Mouse (Mus musculus) NIH3T3 (cell line): ENCODE measurements at regions not wholly inside any gene's neighbourhood (a gene's known extent, or its start where the extent isn't known, plus 50 kb on each side); places are given as distances from the start of the nearest gene placed in this dataset.

Experiments
- DNase-seq: peaks from one replicate; pipeline ENCODE4 v3.0.0-alpha.2; 2012; ENCODE audit warnings: low read depth

DNA sequence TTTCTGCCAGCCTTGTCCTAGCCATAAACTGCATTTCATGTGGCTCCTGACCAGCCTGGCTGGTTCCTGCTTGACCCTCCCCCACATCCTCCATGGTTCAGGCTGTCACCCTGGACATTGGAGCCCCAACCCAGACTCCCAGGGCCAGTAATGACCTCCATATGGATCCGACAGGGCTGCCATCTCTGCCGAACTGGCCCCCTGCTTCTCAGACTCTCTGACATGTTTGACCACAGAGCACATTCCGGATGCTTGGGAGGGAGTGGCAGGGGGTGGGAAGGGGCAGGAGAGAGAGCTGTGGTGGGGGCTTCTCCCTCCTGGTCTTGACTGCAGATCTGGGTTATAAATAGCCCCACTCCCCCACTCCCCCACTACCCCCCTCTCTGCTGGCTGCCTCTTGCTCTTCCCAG lies 59.0 kb upstream of the Actrt2 start:
- no peak for DNase-seq

DNA sequence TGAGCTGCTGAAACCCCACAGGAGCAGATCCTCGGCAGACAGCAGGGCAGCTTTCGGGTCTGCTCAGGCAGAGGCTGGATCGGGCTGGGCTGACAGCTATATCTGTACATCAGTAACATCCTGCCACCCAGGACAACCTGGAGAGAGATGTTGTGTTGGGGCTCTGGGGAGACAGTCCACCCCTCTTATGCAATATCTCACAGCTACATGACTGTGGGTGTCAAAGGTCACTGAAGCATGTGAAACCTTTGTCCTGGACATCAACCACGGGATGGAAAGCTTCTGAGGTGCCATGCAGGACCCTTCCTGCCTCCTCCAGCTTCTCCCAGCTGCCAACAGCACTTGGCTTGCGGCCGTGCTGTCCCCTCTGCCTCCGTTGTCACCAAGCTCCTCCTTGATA lies 60.3 kb upstream of the Actrt2 start:
- DNase-seq = no peak

GRCm38 (mm10) chr4:154730646-154731045 lies 63.0 kb upstream of the Actrt2 start:
- DNase-seq = no peak

GRCm38 (mm10) chr4:154731345-154731744 lies 63.7 kb upstream of the Actrt2 start:
- no peak for DNase-seq

GRCm38 (mm10) chr4:154736071-154736470 lies 68.4 kb upstream of the Actrt2 start:
- no peak for DNase-seq

GRCm38 (mm10) chr4:154741123-154741890 lies 73.6 kb upstream of the Actrt2 start:
- no peak for DNase-seq

- DNase-seq = peak; percentile 5
These were observed 78.8 kb upstream of the Actrt2 start for GRCm38 (mm10) chr4:154746323-154747005.

- no peak for DNase-seq
These were observed 79.3 kb upstream of the Actrt2 start for GRCm38 (mm10) chr4:154747006-154747343.

- DNase-seq = peak; percentile 36
These were observed 81.5 kb upstream of the Actrt2 start for GRCm38 (mm10) chr4:154749160-154749559.

DNA sequence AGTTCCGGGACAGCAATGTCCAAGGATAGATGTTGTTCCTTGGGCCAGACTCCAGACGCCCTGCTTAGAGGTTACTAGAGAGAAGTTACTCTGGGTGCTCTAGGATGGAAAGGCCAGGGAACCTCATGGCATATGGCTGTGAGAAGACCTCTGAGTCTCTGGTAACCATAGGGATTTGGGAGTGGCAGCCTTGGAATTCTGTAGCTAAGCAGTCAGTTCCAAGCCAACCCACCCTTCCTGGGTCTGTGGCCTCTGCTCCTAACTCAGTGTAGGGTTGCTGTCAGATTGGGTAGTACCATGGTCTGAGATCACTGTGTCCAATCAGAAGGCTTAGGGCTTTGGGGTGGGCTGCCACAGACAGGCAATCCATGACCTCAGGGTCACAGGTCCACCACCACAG lies 82.3 kb upstream of the Actrt2 start:
- DNase-seq = no peak

GRCm38 (mm10) chr4:154750440-154751107 lies 82.9 kb upstream of the Actrt2 start:
- DNase-seq = no peak

GRCm38 (mm10) chr4:154754445-154754844 lies 82.8 kb upstream of the Ttc34 start:
- DNase-seq = peak; percentile 31

GRCm38 (mm10) chr4:154756740-154757446 lies 80.4 kb upstream of the Ttc34 start:
- no peak for DNase-seq

- DNase-seq = no peak
These were observed 77.4 kb upstream of the Ttc34 start for GRCm38 (mm10) chr4:154759881-154760280.

DNA sequence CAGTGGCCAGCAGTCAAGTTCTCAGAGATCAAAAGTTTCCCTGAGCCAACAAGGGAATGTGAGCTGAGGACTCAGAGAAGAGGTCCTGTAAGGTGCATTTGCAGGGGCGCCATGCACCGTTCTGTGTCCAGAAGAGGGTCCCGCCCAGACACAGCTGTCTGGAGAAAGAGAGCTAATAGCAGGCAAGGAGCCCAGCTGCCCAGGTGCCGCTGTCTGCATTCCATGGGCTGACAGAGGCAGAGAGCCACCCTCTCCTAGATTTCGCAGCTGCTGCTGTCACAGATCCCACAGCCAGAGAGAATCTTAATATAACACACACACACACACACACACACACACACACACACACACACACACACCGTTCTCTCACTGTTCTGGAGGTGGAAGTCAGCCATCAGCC lies 73.0 kb upstream of the Ttc34 start:
- DNase-seq = no peak

GRCm38 (mm10) chr4:154766158-154766557 lies 71.1 kb upstream of the Ttc34 start:
- peak; percentile 2 for DNase-seq

DNA sequence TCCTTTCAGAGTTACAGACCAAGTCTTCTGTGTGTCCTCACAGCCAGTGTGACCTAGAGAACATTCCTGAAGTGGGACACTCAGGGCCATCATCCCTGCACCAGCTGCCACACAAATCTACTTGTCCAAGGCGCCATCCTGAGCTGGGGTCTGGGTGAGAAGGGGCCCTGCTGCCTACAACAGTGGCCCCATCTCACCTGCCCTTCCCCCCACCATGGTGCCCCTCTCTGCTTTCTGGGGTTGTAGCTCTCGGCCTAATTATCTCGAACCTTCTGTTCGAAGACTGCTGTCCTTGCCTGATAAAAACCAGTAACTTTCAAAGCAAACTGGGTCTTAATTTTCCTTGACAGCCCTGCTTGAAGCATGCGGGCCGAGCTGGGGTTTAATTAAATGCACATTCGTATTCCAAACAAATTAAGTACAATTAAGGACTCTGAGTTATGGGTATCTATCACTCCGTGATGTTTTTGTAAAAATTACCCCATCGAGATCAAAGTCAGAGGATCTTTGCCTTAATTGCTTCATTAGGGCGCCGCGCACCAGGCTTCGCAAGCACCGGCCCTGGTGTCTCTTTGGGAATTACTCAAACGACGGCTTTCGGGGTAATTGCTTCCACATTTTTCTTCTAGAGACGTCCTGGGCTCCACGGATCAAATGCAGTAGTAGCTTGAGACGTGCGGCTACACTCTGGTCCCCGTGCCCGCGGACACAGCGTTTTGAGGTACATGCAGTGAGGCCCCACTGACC lies 65.8 kb upstream of the Ttc34 start:
- DNase-seq = no peak

- DNase-seq = no peak
These were observed 65.2 kb upstream of the Ttc34 start for GRCm38 (mm10) chr4:154772077-154772462.

- no peak for DNase-seq
These were observed 63.4 kb upstream of the Ttc34 start for GRCm38 (mm10) chr4:154773830-154774229.

DNA sequence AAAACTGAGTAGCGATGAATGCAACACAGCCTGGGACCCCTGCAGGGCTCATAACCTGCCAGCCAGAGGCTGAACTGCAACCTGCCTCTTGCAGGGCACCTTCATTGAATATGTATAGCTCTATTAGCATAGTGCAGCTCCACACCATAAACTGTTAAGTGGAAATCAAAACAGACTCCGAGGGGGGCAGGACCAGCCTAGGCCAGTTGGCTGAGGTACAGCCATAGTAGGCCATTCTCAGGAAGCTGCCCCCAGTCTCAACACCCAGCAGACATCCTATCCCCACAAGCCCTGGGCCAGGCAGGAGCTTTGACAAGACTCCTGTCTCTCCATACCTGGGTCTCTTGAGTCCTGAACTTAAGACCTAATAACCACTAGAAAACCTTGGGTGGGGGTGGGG lies 62.9 kb upstream of the Ttc34 start:
- DNase-seq = no peak

DNA sequence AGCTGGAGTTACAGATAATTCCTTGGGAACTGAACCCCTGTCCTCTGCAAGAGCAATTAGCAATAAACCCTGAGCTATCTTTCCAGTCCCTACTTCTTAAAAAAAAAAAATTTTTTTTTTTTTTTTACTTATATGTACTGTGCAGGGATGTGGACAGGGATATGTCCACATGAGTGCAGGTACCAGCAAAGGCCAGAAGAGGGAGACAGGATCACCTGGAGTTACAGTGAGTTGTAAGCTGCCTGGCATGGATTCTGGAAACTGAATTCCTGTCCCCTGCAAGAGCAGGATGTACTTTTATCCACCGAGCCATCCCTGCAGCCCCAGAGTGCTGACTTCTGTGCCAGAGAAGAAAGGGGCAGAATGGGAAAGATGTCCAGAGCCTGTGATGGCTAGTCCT lies 58.4 kb upstream of the Ttc34 start:
- no peak for DNase-seq

DNA sequence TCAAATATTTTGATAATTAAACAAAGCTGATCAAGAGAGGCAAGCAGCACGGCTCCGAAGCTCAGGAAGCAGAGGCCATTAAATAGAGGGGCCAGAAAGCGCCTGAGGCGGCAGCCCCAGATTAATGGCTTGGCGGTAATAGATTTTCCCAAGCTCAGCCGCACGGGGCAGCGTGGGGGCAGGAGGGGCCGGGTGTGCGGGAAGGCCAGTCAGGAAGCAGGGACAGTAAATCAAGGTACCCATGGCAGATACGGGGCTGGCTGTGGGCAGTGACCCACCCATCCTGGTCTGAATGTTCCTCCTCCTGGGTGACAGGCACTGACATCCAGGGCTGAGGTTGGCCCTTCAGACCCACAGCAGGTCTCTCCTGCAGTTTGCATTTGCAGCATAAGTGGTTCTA lies 55.9 kb upstream of the Ttc34 start:
- no peak for DNase-seq
